Mouse (Mus musculus): ENCODE measurements at regions not wholly inside any gene's neighbourhood (a gene's known extent, or its start where the extent isn't known, plus 50 kb on each side); places are given as distances from the start of the nearest gene placed in this dataset.

DNA sequence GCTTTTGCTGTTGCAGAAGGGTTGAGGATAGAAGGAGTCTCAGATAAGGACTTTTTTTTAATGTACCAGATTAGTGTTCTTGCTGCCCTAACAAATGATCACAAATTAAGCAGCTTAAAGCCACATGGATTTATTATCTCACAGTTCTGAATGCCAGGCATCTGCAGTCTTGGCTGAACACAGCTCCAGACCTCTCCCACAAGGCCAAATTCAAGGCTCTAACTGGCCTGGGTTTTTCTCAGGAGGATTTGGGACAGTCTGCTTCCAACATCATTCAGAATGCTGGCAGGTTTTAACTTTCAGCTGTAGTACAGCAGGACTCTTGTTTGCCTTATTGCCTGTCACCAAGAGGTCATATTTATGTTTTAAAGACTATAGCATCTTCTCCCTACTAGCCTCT, 329.7 kb upstream of the Chrm2 start:
- no peaks in the 10 kb centered on the region for H3K36me3 ChIP-seq (ENCODE audit: control insufficient read depth, insufficient read depth, low read length)
- no peaks in the 10 kb centered on the region for H3K4me1 ChIP-seq (ENCODE audit: control insufficient read depth, insufficient read depth, low read length)
- no peaks in the 10 kb centered on the region for H3K9me3 ChIP-seq (replicated peaks; ENCODE audit: control insufficient read depth, low read length)
- H3K27me3 ChIP-seq (replicated peaks; ENCODE audit: control insufficient read depth, insufficient read depth, low read length), result no peaks in the 10 kb centered on the region
- H3K27ac ChIP-seq (ENCODE audit: low read depth, low read length), result no peak overlapping the region
- no peak overlapping the region for H3K4me3 ChIP-seq (ENCODE audit: low read depth, low read length)
- no peak overlapping the region for H3K4me2 ChIP-seq (ENCODE audit: low read length)
- ATAC-seq (no peak), DNase-seq (ENCODE audit: low spot score) (no peak)
- no peak overlapping the region for H3K9ac ChIP-seq (ENCODE audit: low read length)

DNA sequence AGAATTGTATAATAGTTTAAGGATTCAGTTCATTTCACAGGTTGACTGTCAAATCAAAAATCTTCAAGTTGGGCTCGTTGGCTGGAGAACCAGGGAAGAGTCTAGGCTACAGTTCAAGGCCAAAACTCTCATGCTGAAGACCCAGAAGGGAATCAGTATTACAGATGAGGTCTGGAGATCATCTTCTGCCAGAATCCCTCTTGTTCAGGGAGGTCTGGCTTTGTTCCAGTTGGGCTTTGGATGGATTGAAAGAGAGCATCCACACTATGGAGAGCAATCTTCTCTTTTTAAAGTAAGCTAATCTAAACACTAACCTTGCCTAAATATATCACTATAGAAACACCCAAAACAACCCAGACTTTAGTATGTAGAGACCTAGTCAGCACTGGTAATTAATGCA, 327.5 kb upstream of the Chrm2 start:
- Histone ChIP-seq H3K27me3 (replicated peaks; ENCODE audit: control insufficient read depth, insufficient read depth, low read length) (no peaks in the 10 kb centered on the region), H3K27ac (ENCODE audit: low read depth, low read length) (no peak overlapping the region), H3K36me3 (ENCODE audit: control insufficient read depth, insufficient read depth, low read length) (no peaks in the 10 kb centered on the region), H3K4me2 (ENCODE audit: low read length) (no peak overlapping the region), H3K4me3 (ENCODE audit: low read depth, low read length) (no peak overlapping the region), H3K9me3 (replicated peaks; ENCODE audit: control insufficient read depth, low read length) (no peaks in the 10 kb centered on the region), H3K4me1 (ENCODE audit: control insufficient read depth, insufficient read depth, low read length) (no peaks in the 10 kb centered on the region), H3K9ac (ENCODE audit: low read length) (no peak overlapping the region)
- no peak for ATAC-seq
- 89% methylated on average over 1 of the region's 1 CpGs for WGBS
- no peak for DNase-seq (ENCODE audit: low spot score)

DNA sequence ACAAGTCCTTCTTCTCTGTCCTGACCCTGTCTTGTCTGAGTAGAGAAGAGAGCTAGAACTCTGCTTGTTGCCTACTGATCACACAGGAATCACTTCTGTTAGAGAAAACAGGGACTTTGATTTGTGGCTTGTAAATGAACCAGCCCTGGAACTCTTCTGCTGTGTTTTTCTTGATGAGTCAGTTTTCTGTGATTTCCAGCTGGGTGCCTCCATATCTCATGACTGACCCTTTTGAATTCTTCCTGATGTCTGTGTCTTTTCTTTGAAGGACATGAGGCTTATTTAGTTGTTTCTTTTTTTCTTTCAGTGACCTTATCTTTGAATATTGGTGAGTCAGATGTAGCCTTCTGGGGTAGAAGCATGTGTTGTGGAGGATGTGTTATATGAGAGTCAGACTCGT, 323.0 kb upstream of the Chrm2 start:
- Histone ChIP-seq H3K4me1 (ENCODE audit: control insufficient read depth, insufficient read depth, low read length) (no peaks in the 10 kb centered on the region), H3K9me3 (replicated peaks; ENCODE audit: control insufficient read depth, low read length) (no peaks in the 10 kb centered on the region), H3K27me3 (replicated peaks; ENCODE audit: control insufficient read depth, insufficient read depth, low read length) (no peaks in the 10 kb centered on the region), H3K27ac (ENCODE audit: low read depth, low read length) (no peak overlapping the region), H3K4me3 (ENCODE audit: low read depth, low read length) (no peak overlapping the region), H3K9ac (ENCODE audit: low read length) (no peak overlapping the region), H3K36me3 (ENCODE audit: control insufficient read depth, insufficient read depth, low read length) (no peaks in the 10 kb centered on the region), H3K4me2 (ENCODE audit: low read length) (no peak overlapping the region)
- no peak for ATAC-seq
- whole genome bisulfite sequencing, result 87% methylated on average over 1 of the region's 1 CpGs
- no peak for DNase-seq (ENCODE audit: low spot score)

DNA sequence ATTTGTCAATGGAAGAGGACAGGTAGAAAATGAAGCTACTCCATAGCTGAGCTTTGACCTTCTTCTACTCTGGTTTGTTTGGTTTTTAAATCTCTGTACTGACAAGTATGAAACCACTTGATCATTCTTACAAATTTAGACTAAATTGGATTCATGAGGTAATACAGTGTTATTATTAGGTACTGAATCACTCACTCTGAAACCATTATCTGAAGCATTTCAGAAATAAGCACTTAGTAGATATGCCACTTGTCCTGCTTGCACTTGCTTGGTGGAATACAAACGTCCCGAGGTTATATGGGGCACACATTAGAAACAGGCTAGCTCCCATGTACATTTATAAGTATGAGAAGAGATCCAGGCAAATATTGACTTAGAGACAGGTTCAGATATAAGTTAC, 319.2 kb upstream of the Chrm2 start:
- WGBS, result 89% methylated on average over 2 of the region's 2 CpGs
- no peak for ATAC-seq

DNA sequence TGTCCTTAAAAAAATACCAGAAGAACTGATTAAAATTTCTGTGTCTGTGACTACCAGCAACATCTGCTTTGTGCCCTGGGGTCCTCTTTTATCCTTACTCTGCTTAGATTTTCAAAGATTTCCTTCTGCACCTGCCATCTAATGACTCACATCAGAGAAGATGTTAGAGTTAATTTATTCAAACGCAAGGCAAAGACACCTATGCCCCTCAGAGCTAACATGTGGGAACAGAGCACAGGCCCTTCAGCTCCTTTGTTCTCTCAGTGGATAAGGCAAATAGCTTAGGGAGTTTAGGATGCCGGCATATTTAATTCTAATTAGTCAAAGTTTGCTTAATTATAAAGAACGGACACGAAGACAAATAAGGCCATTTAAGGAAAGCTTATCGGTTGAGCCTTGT, 308.3 kb upstream of the Chrm2 start:
- no peak for ATAC-seq
- Histone ChIP-seq H3K27me3 (replicated peaks; ENCODE audit: control insufficient read depth, insufficient read depth, low read length) (no peaks in the 10 kb centered on the region), H3K9ac (ENCODE audit: low read length) (no peak overlapping the region), H3K36me3 (ENCODE audit: control insufficient read depth, insufficient read depth, low read length) (no peaks in the 10 kb centered on the region), H3K27ac (ENCODE audit: low read depth, low read length) (no peak overlapping the region), H3K4me1 (ENCODE audit: control insufficient read depth, insufficient read depth, low read length) (no peaks in the 10 kb centered on the region; the same call in 1 of the 2 replicates), H3K4me3 (ENCODE audit: low read depth, low read length) (no peak overlapping the region), H3K9me3 (replicated peaks; ENCODE audit: control insufficient read depth, low read length) (no peaks in the 10 kb centered on the region), H3K4me2 (ENCODE audit: low read length) (no peak overlapping the region)
- no peak for DNase-seq (ENCODE audit: low spot score)
- WGBS, result 31% methylated on average over 5 of the region's 5 CpGs

More for the DNA sequence above, 319.2 kb upstream of the Chrm2 start:
- Histone ChIP-seq H3K27me3 (replicated peaks; ENCODE audit: control insufficient read depth, insufficient read depth, low read length) (no peaks in the 10 kb centered on the region), H3K4me2 (ENCODE audit: low read length) (no peak overlapping the region), H3K4me3 (ENCODE audit: low read depth, low read length) (no peak overlapping the region), H3K9ac (ENCODE audit: low read length) (no peak overlapping the region), H3K4me1 (ENCODE audit: control insufficient read depth, insufficient read depth, low read length) (no peaks in the 10 kb centered on the region), H3K27ac (ENCODE audit: low read depth, low read length) (no peak overlapping the region), H3K36me3 (ENCODE audit: control insufficient read depth, insufficient read depth, low read length) (no peaks in the 10 kb centered on the region), H3K9me3 (replicated peaks; ENCODE audit: control insufficient read depth, low read length) (no peaks in the 10 kb centered on the region)
- no peak for DNase-seq (ENCODE audit: low spot score)

DNA sequence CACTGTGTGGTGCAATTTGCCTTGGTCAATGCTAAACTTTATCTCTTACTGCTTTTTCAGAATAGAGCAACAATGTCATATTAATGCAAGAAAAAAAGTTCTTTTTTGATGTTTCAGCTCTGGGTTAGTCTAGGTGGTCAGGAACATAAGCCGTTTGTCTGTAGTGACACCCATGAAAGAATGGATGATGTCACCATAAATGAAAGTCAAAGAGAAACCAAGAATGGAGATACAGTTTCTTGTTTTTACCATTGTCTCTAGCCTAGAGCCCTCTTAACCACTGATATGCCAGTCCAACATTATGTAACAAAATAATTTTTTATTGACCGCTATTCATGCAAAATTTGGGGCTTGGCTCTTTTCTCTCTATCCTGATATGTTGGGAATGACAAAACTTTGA, 294.3 kb upstream of the Chrm2 start:
- no peak overlapping the region for H3K4me3 ChIP-seq (ENCODE audit: low read depth, low read length)
- H3K9ac ChIP-seq (ENCODE audit: low read length), result no peak overlapping the region
- no peaks in the 10 kb centered on the region for H3K27me3 ChIP-seq (replicated peaks; ENCODE audit: control insufficient read depth, insufficient read depth, low read length)
- no peaks in the 10 kb centered on the region for H3K36me3 ChIP-seq (ENCODE audit: control insufficient read depth, insufficient read depth, low read length)
- DNase-seq (ENCODE audit: low spot score) (no peak), ATAC-seq (no peak)
- H3K4me2 ChIP-seq (ENCODE audit: low read length), result no peak overlapping the region
- H3K4me1 ChIP-seq (ENCODE audit: control insufficient read depth, insufficient read depth, low read length), result no peaks in the 10 kb centered on the region
- H3K9me3 ChIP-seq (replicated peaks; ENCODE audit: control insufficient read depth, low read length), result no peaks in the 10 kb centered on the region
- WGBS, result 93% methylated on average over 2 of the region's 2 CpGs
- no peak overlapping the region for H3K27ac ChIP-seq (ENCODE audit: low read depth, low read length)

DNA sequence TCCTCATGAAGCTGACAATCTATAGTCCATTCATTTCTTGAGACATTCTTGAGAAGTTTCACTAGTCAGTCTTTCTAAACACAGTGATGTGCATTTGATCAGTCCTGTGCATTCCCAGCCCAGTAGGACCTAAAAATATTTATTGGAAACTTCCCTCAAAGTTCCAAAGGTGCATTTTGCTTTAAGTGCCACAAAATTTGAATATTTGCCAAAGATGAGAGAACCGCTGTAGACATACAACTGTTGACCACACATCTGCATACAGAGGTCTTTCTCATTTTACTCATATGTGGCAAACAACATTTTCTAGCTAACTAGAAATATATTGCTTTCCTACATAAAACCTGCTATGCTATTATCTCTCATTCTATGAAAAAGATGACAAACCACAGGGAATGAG, 293.8 kb upstream of the Chrm2 start:
- Histone ChIP-seq H3K9me3 (replicated peaks; ENCODE audit: control insufficient read depth, low read length) (no peaks in the 10 kb centered on the region), H3K4me2 (ENCODE audit: low read length) (no peak overlapping the region), H3K27me3 (replicated peaks; ENCODE audit: control insufficient read depth, insufficient read depth, low read length) (no peaks in the 10 kb centered on the region), H3K9ac (ENCODE audit: low read length) (no peak overlapping the region), H3K4me3 (ENCODE audit: low read depth, low read length) (no peak overlapping the region), H3K27ac (ENCODE audit: low read depth, low read length) (no peak overlapping the region), H3K4me1 (ENCODE audit: control insufficient read depth, insufficient read depth, low read length) (no peaks in the 10 kb centered on the region), H3K36me3 (ENCODE audit: control insufficient read depth, insufficient read depth, low read length) (no peaks in the 10 kb centered on the region)
- ATAC-seq, result no peak
- 98% methylated on average over 1 of the region's 1 CpGs for WGBS
- no peak for DNase-seq (ENCODE audit: low spot score)

DNA sequence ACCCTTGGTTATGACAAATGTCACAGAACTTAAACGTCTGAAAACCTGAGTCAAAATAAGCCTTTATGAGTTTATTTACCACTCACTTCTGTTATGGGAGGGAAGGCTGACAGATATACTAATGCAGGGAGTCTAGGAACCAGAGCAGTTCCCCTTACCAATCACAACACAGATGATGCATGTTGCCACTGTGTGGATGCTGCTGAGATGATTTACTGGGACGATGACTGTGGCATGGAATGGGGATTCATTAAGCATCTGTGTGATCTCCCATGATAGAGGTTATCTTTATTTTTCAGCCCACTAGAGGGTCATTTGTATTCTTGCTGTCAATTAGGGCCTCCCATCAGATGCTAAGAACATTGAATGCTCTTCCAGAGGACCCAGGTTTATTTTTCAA, 290.5 kb upstream of the Chrm2 start:
- no peak overlapping the region for H3K27ac ChIP-seq (ENCODE audit: low read depth, low read length)
- no peaks in the 10 kb centered on the region for H3K9me3 ChIP-seq (replicated peaks; ENCODE audit: control insufficient read depth, low read length)
- H3K4me3 ChIP-seq (ENCODE audit: low read depth, low read length), result no peak overlapping the region
- no peak overlapping the region for H3K9ac ChIP-seq (ENCODE audit: low read length)
- no peak for DNase-seq (ENCODE audit: low spot score)
- H3K4me2 ChIP-seq (ENCODE audit: low read length), result no peak overlapping the region
- no peaks in the 10 kb centered on the region for H3K4me1 ChIP-seq (ENCODE audit: control insufficient read depth, insufficient read depth, low read length)
- ATAC-seq, result no peak
- H3K36me3 ChIP-seq (ENCODE audit: control insufficient read depth, insufficient read depth, low read length), result no peaks in the 10 kb centered on the region
- H3K27me3 ChIP-seq (replicated peaks; ENCODE audit: control insufficient read depth, insufficient read depth, low read length), result no peaks in the 10 kb centered on the region
- WGBS, result 91% methylated on average over 2 of the region's 2 CpGs

DNA sequence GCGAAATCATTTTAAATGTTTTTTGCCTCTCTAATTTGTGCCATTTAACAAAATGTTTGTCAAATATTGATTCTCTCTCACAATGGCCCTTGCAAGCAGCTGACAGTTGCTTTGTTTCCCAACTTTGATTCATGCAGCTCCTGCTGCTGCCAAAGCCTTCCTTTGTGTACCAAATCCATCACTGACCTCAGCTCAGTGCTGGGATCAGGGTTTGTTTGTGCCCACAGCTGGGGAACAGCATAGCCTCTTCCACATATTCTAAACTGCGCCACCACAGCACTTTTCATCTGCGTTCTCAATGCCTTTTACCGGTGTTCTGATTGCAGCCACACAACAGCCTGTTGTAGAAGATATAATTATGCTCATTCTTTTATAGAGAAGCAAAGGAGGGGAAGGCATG, 289.7 kb upstream of the Chrm2 start:
- H3K4me2 ChIP-seq (ENCODE audit: low read length), result no peak overlapping the region
- WGBS, result 32% methylated on average over 4 of the region's 4 CpGs
- peak; percentile 7 for DNase-seq (ENCODE audit: low spot score)
- H3K4me3 ChIP-seq (ENCODE audit: low read depth, low read length), result no peak overlapping the region
- no peaks in the 10 kb centered on the region for H3K4me1 ChIP-seq (ENCODE audit: control insufficient read depth, insufficient read depth, low read length)
- no peaks in the 10 kb centered on the region for H3K36me3 ChIP-seq (ENCODE audit: control insufficient read depth, insufficient read depth, low read length)
- no peaks in the 10 kb centered on the region for H3K27me3 ChIP-seq (replicated peaks; ENCODE audit: control insufficient read depth, insufficient read depth, low read length)
- ATAC-seq, result no peak
- H3K9me3 ChIP-seq (replicated peaks; ENCODE audit: control insufficient read depth, low read length), result no peaks in the 10 kb centered on the region
- H3K27ac ChIP-seq (ENCODE audit: low read depth, low read length), result no peak overlapping the region
- no peak overlapping the region for H3K9ac ChIP-seq (ENCODE audit: low read length)

DNA sequence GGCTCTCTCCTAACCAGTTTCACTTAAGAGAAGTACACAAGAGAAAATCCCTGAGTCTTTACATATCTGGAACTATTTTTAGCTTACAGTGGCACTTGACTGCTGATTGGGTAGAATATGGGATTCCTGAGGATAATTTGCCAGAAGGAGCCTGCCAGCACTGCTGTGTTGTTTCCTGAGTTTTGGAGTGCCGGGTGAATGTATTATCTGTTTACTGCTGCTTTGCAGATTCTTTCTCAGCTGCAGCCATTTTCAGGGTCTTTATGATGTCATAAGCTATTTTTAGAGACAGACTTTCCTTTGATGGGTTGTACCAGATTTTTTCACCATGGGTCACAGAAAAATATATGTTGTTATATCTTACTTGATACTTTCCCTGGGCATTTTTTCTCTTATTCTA, 279.1 kb upstream of the Chrm2 start:
- H3K27ac ChIP-seq (ENCODE audit: low read depth, low read length), result no peak overlapping the region

More for the DNA sequence above, 279.1 kb upstream of the Chrm2 start:
- Histone ChIP-seq H3K9ac (ENCODE audit: low read length) (no peak overlapping the region), H3K9me3 (replicated peaks; ENCODE audit: control insufficient read depth, low read length) (no peaks in the 10 kb centered on the region), H3K36me3 (ENCODE audit: control insufficient read depth, insufficient read depth, low read length) (no peaks in the 10 kb centered on the region), H3K4me1 (ENCODE audit: control insufficient read depth, insufficient read depth, low read length) (no peaks in the 10 kb centered on the region), H3K27me3 (replicated peaks; ENCODE audit: control insufficient read depth, insufficient read depth, low read length) (no peaks in the 10 kb centered on the region), H3K4me3 (ENCODE audit: low read depth, low read length) (no peak overlapping the region), H3K4me2 (ENCODE audit: low read length) (no peak overlapping the region)
- WGBS, result 39% methylated on average over 1 of the region's 1 CpGs
- DNase-seq (ENCODE audit: low spot score) (peak; percentile 37), ATAC-seq (no peak)

Data from forebrain, embryonic 14.5 days (tissue).